Mouse (Mus musculus): ENCODE data around the gene Frem1.

GRCm38 (mm10) chr4:82945572-82946275, 106.4 kb downstream of the Frem1 start:
- no peak for TF ChIP-seq EP300 (IDR thresholded peaks at IDR 0.05; ENCODE audit: low read depth)
- no peak for TF ChIP-seq CTCF (IDR thresholded peaks at IDR 0.05; ENCODE audit: low read depth)

Measured in liver, postnatal 0 days (tissue).